Mouse (Mus musculus) c-Kit-positive CD71-negative TER-119-negative erythroid progenitor cells, embryonic 14.5 days (primary cell): Measurements from ENCODE around the gene Nrxn1.

ENCODE experiments used
- DNase-seq: peaks from one replicate; pipeline ENCODE4 v3.0.0-alpha.2; 2013; ENCODE audit warnings: low read depth

Nrxn1 gene

GRCm38 (mm10) chr17:91093042-91093080 is at the start of gene Nrxn1:
Nrxn1 (minus strand) TSS chr17:91093071.
- no peak for DNase-seq

- DNase-seq = no peak
These were observed 44.0 kb upstream of the Nrxn1 start for GRCm38 (mm10) chr17:91136859-91137258.

- DNase-seq = no peak
These were observed 20.2 kb upstream of the Nrxn1 start for GRCm38 (mm10) chr17:91112880-91113628.

- no peak for DNase-seq
These were observed 19.2 kb upstream of the Nrxn1 start for GRCm38 (mm10) chr17:91112085-91112484.

- no peak for DNase-seq
These were observed 407 bp upstream of the Nrxn1 start for GRCm38 (mm10) chr17:91093081-91093875.

- DNase-seq = peak; percentile 6
These were observed 340 bp downstream of the Nrxn1 start for GRCm38 (mm10) chr17:91092421-91093041.

- DNase-seq = no peak
These were observed 2.2 kb downstream of the Nrxn1 start for GRCm38 (mm10) chr17:91090631-91091030.

GRCm38 (mm10) chr17:91088991-91089390 is 3.9 kb downstream of the Nrxn1 start:
- DNase-seq = no peak

- DNase-seq = no peak
These were observed 4.7 kb downstream of the Nrxn1 start for GRCm38 (mm10) chr17:91088037-91088715.

GRCm38 (mm10) chr17:91086412-91086811 is 6.5 kb downstream of the Nrxn1 start:
- no peak for DNase-seq

- DNase-seq = no peak
These were observed 7.5 kb downstream of the Nrxn1 start for GRCm38 (mm10) chr17:91085416-91085815.

GRCm38 (mm10) chr17:91079096-91079495 is 13.8 kb downstream of the Nrxn1 start:
- DNase-seq = no peak

GRCm38 (mm10) chr17:91074780-91075179 is 18.1 kb downstream of the Nrxn1 start:
- no peak for DNase-seq

- no peak for DNase-seq
These were observed 59.4 kb downstream of the Nrxn1 start for GRCm38 (mm10) chr17:91033466-91033865.

GRCm38 (mm10) chr17:91025061-91025623 is 67.7 kb downstream of the Nrxn1 start:
- no peak for DNase-seq

- no peak for DNase-seq
These were observed 85.3 kb downstream of the Nrxn1 start for GRCm38 (mm10) chr17:91007385-91008089.

GRCm38 (mm10) chr17:91000389-91000788 is 92.5 kb downstream of the Nrxn1 start:
- no peak for DNase-seq

GRCm38 (mm10) chr17:90999667-91000154 is 93.2 kb downstream of the Nrxn1 start:
- DNase-seq = no peak

- DNase-seq = no peak
These were observed 95.2 kb downstream of the Nrxn1 start for GRCm38 (mm10) chr17:90997714-90998113.

GRCm38 (mm10) chr17:90995436-90995835 is 97.4 kb downstream of the Nrxn1 start:
- DNase-seq = peak; percentile 10

GRCm38 (mm10) chr17:90994247-90994646 is 98.6 kb downstream of the Nrxn1 start:
- DNase-seq = no peak

GRCm38 (mm10) chr17:90990747-90991146 is 102.1 kb downstream of the Nrxn1 start:
- DNase-seq = no peak
